Mouse (Mus musculus) mouse embryonic stem cell (cell line): ENCODE data around the gene Gle1.
"Not testable (repeated sequence)": the region's sequence is repeated elsewhere in the genome, so short reads cannot be mapped to it uniquely, and the experiment has no call there.

Experiments used
- in situ Hi-C, 2 experiments: fragments of 300-500 bp; cut with MboI; formaldehyde crosslinking; loops; 1 replicate in 1 of 2; 3 replicates in 1 of 2; pipeline ENCODE4 v1.14.3; 2019 to 2020; ENCODE audit warnings: low sequenced_read_pairs in 2 of 2, low pct_unique_long_range_greater_than_20kb in 1 of 2, mixed read lengths in 1 of 2; ENCODE audit not compliant: unreplicated experiment in 1 of 2

Gene Gle1

DNA sequence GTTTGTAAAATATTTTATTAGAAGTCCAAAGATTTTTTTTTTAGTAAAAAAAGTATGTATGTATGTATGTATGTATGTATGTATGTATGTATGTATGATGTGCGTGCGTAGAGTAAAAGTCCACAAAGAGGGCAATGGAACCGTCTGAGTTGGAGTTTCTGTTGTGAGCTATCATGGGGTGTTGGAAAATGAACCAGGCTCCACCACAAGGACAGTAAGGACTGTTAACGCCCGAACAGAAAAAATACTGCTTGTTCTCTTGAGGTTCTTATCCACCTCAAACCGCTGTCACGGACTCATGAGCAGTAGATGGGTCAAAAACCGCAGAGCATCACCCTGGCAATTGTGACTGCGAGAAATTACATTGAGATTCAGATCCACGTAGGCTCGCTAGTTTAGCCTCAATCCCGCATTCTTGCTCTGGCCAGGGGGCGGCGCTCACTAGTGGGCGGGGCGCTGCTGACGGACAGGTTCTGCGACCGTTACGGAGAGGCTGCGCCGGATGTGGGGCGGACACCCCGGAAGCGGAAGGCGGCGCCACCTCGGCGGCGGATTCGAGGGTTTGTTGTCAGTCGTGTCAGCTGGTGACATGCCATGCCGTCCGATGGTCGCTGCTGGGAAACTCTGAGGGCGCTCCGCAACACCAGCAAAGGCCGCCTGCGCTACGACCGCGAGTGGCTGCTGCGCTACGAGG lies at the start of gene Gle1:
Gene Gle1 (plus strand): TSS at position 521 of the 694 bp plus-strand sequence.
- in situ Hi-C loops, result no loop called here

DNA sequence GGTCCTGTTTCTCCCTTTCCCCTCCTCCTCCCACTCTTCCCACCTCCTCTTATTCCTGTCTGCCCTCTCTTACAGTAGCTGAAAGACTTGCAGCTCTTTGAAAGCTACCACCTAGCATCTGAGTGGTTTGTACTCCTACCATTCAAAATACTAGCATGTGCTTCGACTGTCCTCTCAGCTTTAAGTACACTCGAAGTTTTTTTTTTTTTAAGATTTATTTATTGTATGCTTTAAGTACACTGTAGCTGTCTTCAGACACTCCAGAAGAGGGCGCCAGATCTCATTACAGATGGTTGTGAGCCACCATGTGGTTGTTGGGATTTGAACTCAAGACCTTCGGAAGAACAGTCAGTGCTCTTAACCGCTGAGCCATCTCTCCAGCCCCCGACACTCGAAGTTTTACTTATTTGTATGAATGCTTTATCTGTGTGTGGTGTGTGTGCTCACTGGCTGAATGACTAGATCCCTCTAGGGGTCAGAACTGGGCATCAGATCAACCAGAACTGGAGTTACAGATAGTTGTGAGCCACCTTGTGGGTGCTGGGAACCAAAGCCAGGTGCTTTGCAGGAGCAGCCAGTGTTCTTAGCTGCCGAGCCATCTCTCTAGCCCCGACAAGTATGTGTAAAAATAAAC lies 48.5 kb upstream of the Gle1 start:
- in situ Hi-C loops, result not testable (repeated sequence)

- in situ Hi-C loops, result no loop called here
Observed at GRCm38 (mm10) chr2:29889066-29889944, 45.9 kb upstream of the Gle1 start, which contains the start of gene Odf2. Gene Odf2 (plus strand): TSS chr2:29889221.

DNA sequence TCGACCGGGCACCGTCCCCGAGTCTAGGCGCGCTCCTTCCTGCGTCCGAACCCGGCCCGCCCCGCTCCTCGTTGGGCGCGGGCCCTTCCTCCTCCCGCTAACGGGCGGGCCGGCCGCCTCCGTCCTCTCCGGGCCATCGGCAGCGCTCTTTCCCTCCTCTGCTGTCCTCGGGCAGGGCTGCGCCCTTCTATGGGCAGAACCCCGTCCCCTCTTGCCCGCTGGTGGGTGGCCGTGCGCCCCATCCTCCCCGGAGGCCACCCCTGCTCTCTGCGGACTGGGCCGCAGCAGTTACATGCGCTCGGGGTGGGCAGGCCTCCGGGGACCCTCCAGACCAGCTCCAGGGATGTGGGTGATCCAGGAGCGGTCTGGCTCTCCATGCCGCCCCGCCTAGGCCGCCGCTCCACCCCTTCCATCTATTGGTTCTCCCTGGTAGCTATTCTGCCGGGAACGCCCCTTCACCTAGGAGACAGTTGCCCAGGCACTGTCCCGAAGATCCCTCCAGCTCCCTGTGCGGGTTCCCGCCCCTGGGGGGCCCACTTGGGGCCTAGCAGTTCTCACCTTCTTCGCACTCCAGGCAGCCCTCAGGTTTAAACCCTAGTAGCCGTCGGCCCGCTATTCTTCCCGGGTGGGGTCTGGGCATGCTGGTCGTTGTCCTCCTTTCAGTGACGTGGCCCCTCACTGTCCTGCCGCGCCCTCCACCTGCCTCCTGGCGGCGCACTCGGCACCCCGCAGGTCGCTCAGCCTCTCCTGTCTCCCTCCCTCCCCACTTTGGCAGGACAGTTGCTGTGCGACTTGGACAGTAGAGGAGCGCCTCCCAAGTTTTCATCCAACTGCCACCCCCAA lies 45.0 kb upstream of the Gle1 start:
- in situ Hi-C loops, result loop anchor here in 1 of 2 experiments (10.0 kb wide), 1 partner anchor 415 kb away; no protein-coding TSS in a partner anchor

GRCm38 (mm10) chr2:29891773-29892172 lies 43.5 kb upstream of the Gle1 start:
- in situ Hi-C loops, result loop anchor here in 1 of 2 experiments (10.0 kb wide), 1 partner anchor 413 kb away; no protein-coding TSS in a partner anchor

DNA sequence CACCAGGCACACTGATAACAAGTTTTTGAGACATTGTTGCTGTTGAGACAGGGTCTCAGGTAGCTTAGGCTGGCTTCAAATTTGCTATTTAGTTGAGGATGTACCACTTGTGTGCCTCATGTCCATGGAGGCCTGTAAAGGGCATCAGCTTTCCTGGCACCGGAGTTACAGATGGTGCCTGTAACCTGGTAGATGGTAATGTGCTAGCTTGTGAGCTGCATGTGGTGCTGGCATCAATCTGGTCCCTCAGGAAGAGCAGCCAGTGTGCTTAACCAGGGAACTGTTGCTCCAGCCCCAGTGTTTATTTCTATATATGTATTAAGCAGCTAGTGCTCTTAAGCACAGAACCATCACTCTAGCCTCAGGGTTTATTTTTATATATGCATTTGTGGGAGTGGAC lies 39.2 kb upstream of the Gle1 start:
- in situ Hi-C loops, result loop anchor here in 1 of 2 experiments (10.0 kb wide), 1 partner anchor 409 kb away; no protein-coding TSS in a partner anchor

GRCm38 (mm10) chr2:29897366-29897765 lies 37.9 kb upstream of the Gle1 start:
- in situ Hi-C loops, result loop anchor here in 1 of 2 experiments (10.0 kb wide), 1 partner anchor 407 kb away; no protein-coding TSS in a partner anchor

DNA sequence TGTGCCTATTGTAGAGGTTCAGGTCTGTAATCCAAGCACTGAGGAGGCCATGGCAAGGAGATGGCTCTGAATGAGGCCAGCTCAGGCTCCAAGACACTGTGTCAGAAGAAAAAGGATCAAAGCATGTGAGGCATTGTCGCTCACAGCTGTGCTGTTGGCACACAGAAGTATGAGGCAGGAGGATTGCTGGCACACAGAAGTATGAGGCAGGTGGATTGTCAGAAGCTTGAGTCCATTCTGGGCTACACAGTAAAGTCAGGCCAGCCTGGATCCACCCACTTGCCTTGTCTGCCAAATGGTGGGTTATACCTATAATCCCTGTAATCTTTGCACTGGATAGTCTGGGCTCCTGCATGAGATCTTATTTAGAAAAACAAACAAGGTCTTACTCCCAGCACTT lies 37.1 kb upstream of the Gle1 start:
- in situ Hi-C loops, result loop anchor here in 1 of 2 experiments (10.0 kb wide), 1 partner anchor 407 kb away; no protein-coding TSS in a partner anchor

GRCm38 (mm10) chr2:29902194-29902593 lies 33.0 kb upstream of the Gle1 start:
- in situ Hi-C loops, result loop anchor here in 1 of 2 experiments (25.0 kb wide), 2 partner anchors 110 to 740 kb away; no protein-coding TSS in a partner anchor

- in situ Hi-C loops, result loop anchor here in 1 of 2 experiments (25.0 kb wide), 2 partner anchors 104 to 746 kb away; no protein-coding TSS in a partner anchor
Observed at GRCm38 (mm10) chr2:29908171-29908570, 27.1 kb upstream of the Gle1 start.

- in situ Hi-C loops, result loop anchor here in 1 of 2 experiments (25.0 kb wide), 2 partner anchors 102 to 748 kb away; no protein-coding TSS in a partner anchor
Observed at GRCm38 (mm10) chr2:29910042-29910441, 25.2 kb upstream of the Gle1 start.

- in situ Hi-C loops, result loop anchor here in 1 of 2 experiments (25.0 kb wide), 2 partner anchors 95 to 755 kb away; no protein-coding TSS in a partner anchor
Observed at GRCm38 (mm10) chr2:29917621-29918020, 17.6 kb upstream of the Gle1 start.

DNA sequence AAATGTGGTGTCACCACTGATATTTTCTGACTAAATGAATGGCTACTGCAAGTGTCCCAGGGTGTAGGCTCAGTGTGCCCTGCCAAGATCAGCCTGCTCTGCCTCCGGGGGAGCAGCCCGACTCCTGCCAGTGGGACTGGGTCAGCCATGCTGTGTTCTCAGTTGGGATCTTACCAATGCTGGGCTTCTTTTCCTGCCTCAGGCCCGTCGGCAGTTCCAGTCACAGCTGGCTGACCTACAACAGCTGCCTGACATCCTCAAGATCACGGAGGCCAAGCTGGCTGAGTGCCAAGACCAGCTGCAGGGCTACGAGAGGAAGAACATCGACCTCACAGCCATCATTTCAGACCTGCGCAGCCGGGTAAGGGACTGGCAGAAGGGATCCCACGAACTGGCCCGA lies 13.2 kb upstream of the Gle1 start:
- in situ Hi-C loops, result loop anchor here in 1 of 2 experiments (25.0 kb wide), 2 partner anchors 90 to 760 kb away; no protein-coding TSS in a partner anchor

GRCm38 (mm10) chr2:29926542-29926941 lies 8.7 kb upstream of the Gle1 start:
- in situ Hi-C loops, result no loop called here

- in situ Hi-C loops, result no loop called here
Observed at GRCm38 (mm10) chr2:29930506-29930905, 4.7 kb upstream of the Gle1 start.

DNA sequence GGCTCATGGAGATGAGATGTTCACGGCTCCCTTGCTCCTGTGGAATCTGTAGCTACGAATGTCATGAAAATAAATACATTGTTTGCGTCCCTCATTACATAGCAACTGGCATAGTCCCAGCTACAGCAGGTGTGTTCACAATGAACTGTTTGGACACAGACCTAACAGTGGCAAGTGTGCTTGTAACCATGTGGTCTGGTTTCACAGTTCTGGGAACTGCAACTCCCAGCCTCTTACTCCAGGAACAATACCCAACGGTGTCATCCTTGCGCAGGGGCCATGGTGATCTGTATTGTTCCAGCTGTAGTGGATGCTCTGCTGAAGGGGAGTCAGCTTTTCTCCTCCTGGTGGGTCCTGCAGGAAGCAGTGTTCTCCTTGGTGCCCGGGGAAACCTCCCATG lies 4.0 kb upstream of the Gle1 start:
- in situ Hi-C loops, result no loop called here

- in situ Hi-C loops, result no loop called here
Observed at GRCm38 (mm10) chr2:29940073-29940472, 4.8 kb downstream of the Gle1 start.
